Mouse (Mus musculus) liver, adult 2 months (tissue): ENCODE measurements at regions not wholly inside any gene's neighbourhood (a gene's known extent, or its start where the extent isn't known, plus 50 kb on each side); places are given as distances from the start of the nearest gene placed in this dataset.
A peak's percentile ranks its signal among the peaks of the same experiment; 100 is the strongest.

Experiments
- DNase-seq: peaks from one replicate; pipeline ENCODE4 v3.0.0-alpha.2; 2011; ENCODE audit warnings: low read depth, low spot score; ENCODE audit errors: extremely low read depth
- H3K27ac ChIP-seq: fragments of 200-500 bp; replicated peaks from 2 replicates; pipeline ENCODE4 v1.5.1; 2012; ENCODE audit warnings: low read depth, mild to moderate bottlenecking, control low read depth, inconsistent platforms, low read length; ENCODE audit not compliant: insufficient read depth
- H3K27me3 ChIP-seq: fragments of 200-500 bp; 2 replicates; pipeline ENCODE4 v1.6.1; 2012; ENCODE audit warnings: mild to moderate bottlenecking, moderate library complexity, low read length, inconsistent platforms; ENCODE audit not compliant: control insufficient read depth, insufficient read depth
- H3K36me3 ChIP-seq: fragments of 200-500 bp; 2 replicates; pipeline ENCODE4 v1.6.1; 2012; ENCODE audit warnings: low read length, inconsistent platforms; ENCODE audit not compliant: control insufficient read depth, insufficient read depth
- H3K4me1 ChIP-seq: fragments of 200-500 bp; 2 replicates; pipeline ENCODE4 v1.6.1; 2011; ENCODE audit warnings: low read length; ENCODE audit not compliant: control insufficient read depth, insufficient read depth
- H3K4me3 ChIP-seq: fragments of 200-500 bp; 2 replicates; pipeline ENCODE4 v1.5.1; 2011; ENCODE audit warnings: low read depth, mild to moderate bottlenecking, control low read depth, low read length, moderate library complexity; ENCODE audit not compliant: insufficient read depth
- H3K79me2 ChIP-seq: fragments of 200-500 bp; 2 replicates; pipeline ENCODE4 v1.6.1; 2012; ENCODE audit warnings: inconsistent platforms, mild to moderate bottlenecking, low read length, moderate library complexity; ENCODE audit not compliant: control insufficient read depth, insufficient read depth
- H3K9ac ChIP-seq: fragments of 200-500 bp; 2 replicates; pipeline ENCODE4 v1.6.1; 2012; ENCODE audit warnings: low read depth, mild to moderate bottlenecking, control low read depth, inconsistent platforms, low read length
- CTCF ChIP-seq: fragments of 200-500 bp; IDR thresholded peaks from 2 replicates; pipeline ENCODE4 v1.5.1; 2011; ENCODE audit warnings: low read depth, low read length, control low read depth
- POLR2A ChIP-seq: fragments of 200-500 bp; IDR thresholded peaks from 2 replicates; pipeline ENCODE4 v1.6.1; 2011; ENCODE audit warnings: low read length, control low read depth; ENCODE audit not compliant: insufficient read depth; ENCODE audit errors: extremely low read depth
- WGBS: fragments of 180-500 bp; shearing (Covaris S2); methylation state at CpG from one replicate; pipeline ENCODE4 v1.1.7; 2018; 5-methylcytosine and 5-hydroxymethylcytosine counted together

- 81% methylated on average over 8 of the region's 8 CpGs for WGBS
- Histone ChIP-seq H3K9ac (no peak overlapping the region), H3K36me3 (no peaks in the 10 kb centered on the region), H3K79me2 (no peaks in the 10 kb centered on the region), H3K4me1 (peaks cover 4% of the 10 kb centered on the region; the same call in 1 of the 2 replicates), H3K27ac (no peak overlapping the region), H3K27me3 (no peaks in the 10 kb centered on the region), H3K4me3 (no peak overlapping the region)
- TF ChIP-seq POLR2A (no peak), CTCF (no peak)
- DNase-seq = no peak
Observed at GRCm38 (mm10) chr1:164548071-164548470, 89.9 kb upstream of the Atp1b1 start.

GRCm38 (mm10) chr1:164545843-164546242 is 87.7 kb upstream of the Atp1b1 start:
- no peaks in the 10 kb centered on the region for H3K36me3 ChIP-seq
- no peak overlapping the region for H3K9ac ChIP-seq
- no peak for TF ChIP-seq CTCF
- TF ChIP-seq POLR2A = no peak
- no peak overlapping the region for H3K27ac ChIP-seq
- H3K27me3 ChIP-seq = no peaks in the 10 kb centered on the region
- H3K4me1 ChIP-seq = peaks cover 4% of the 10 kb centered on the region; the same call in 1 of the 2 replicates
- no peaks in the 10 kb centered on the region for H3K79me2 ChIP-seq
- no peak overlapping the region for H3K4me3 ChIP-seq
- WGBS = 32% methylated on average over 4 of the region's 4 CpGs
- peak; percentile 65 for DNase-seq

GRCm38 (mm10) chr1:164543045-164543803 is 85.1 kb upstream of the Atp1b1 start:
- no peaks in the 10 kb centered on the region for H3K36me3 ChIP-seq
- H3K27me3 ChIP-seq = no peaks in the 10 kb centered on the region
- no peak overlapping the region for H3K4me3 ChIP-seq
- WGBS = 52% methylated on average over 9 of the region's 9 CpGs
- no peak overlapping the region for H3K27ac ChIP-seq
- no peaks in the 10 kb centered on the region for H3K79me2 ChIP-seq
- H3K4me1 ChIP-seq = peaks cover 4% of the 10 kb centered on the region; the same call in 1 of the 2 replicates
- no peak overlapping the region for H3K9ac ChIP-seq
- TF ChIP-seq POLR2A (no peak), CTCF (no peak)
- peak; percentile 18 for DNase-seq

- no peak overlapping the region for H3K27ac ChIP-seq
- no peak for DNase-seq
- H3K27me3 ChIP-seq = no peaks in the 10 kb centered on the region
- no peak overlapping the region for H3K9ac ChIP-seq
- H3K4me3 ChIP-seq = no peak overlapping the region
- H3K79me2 ChIP-seq = no peaks in the 10 kb centered on the region
- 100% methylated on average over 1 of the region's 1 CpGs for WGBS
- H3K36me3 ChIP-seq = no peaks in the 10 kb centered on the region
- no peak for TF ChIP-seq CTCF
- TF ChIP-seq POLR2A = no peak
- peaks cover 4% of the 10 kb centered on the region; the same call in 1 of the 2 replicates for H3K4me1 ChIP-seq
Observed at GRCm38 (mm10) chr1:164541711-164542110, 83.6 kb upstream of the Atp1b1 start.

GRCm38 (mm10) chr1:164538304-164539043 is 80.3 kb upstream of the Atp1b1 start:
- Histone ChIP-seq H3K36me3 (no peaks in the 10 kb centered on the region), H3K79me2 (no peaks in the 10 kb centered on the region), H3K9ac (no peak overlapping the region), H3K27ac (no peak overlapping the region), H3K4me3 (no peak overlapping the region), H3K27me3 (no peaks in the 10 kb centered on the region), H3K4me1 (peaks cover 2% of the 10 kb centered on the region; the same call in 1 of the 2 replicates)
- 80% methylated on average over 5 of the region's 5 CpGs for WGBS
- no peak for DNase-seq
- TF ChIP-seq CTCF (no peak), POLR2A (no peak)
